Mouse (Mus musculus) neural tube, embryonic 14.5 days (tissue): ENCODE results near the gene Sowahc. TPM values are rescaled to one million over a fixed set of nuclear protein-coding genes. Genes with fewer than 3 reads are reported as not detected.

Experiments used
- ATAC-seq: fragments of 200-750 bp; cut with Nextera tagmentation; 2 replicates; pipeline ENCODE4 v1.8.0; 2017; ENCODE audit warnings: low read depth, mild to moderate bottlenecking, moderate TSS enrichment, moderate library complexity
- H3K27ac ChIP-seq: fragments of 300-500 bp; sonication (generic); 2 replicates; pipeline ENCODE4 v1.5.1; 2014; ENCODE audit warnings: low read depth, mild to moderate bottlenecking, control low read depth, low read length, moderate library complexity, mixed read lengths
- H3K27me3 ChIP-seq: fragments of 300-500 bp; sonication (generic); 2 replicates; pipeline ENCODE4 v1.6.1; 2014; ENCODE audit warnings: low read length; ENCODE audit not compliant: control insufficient read depth, insufficient read depth
- H3K36me3 ChIP-seq: fragments of 300-500 bp; sonication (generic); 2 replicates; pipeline ENCODE4 v1.6.1; 2014; ENCODE audit warnings: low read length, mixed read lengths; ENCODE audit not compliant: control insufficient read depth, insufficient read depth
- H3K4me1 ChIP-seq: fragments of 300-500 bp; sonication (generic); 2 replicates; pipeline ENCODE4 v1.6.1; 2014; ENCODE audit warnings: low read length; ENCODE audit not compliant: control insufficient read depth, insufficient read depth
- H3K4me2 ChIP-seq: fragments of 300-500 bp; sonication (generic); 2 replicates; pipeline ENCODE4 v1.6.1; 2014; ENCODE audit warnings: mild to moderate bottlenecking, low read depth, low read length, control low read depth
- H3K4me3 ChIP-seq: fragments of 300-500 bp; sonication (generic); 2 replicates; pipeline ENCODE4 v1.5.1; 2014; ENCODE audit warnings: low read depth, low read length, control low read depth, mixed read lengths
- H3K9ac ChIP-seq: fragments of 300-500 bp; sonication (generic); replicated peaks from 2 replicates; pipeline ENCODE4 v1.6.1; 2014; ENCODE audit warnings: low read depth, mild to moderate bottlenecking, control low read depth, low read length, mixed read lengths
- H3K9me3 ChIP-seq: fragments of 300-500 bp; sonication (generic); 2 replicates; pipeline ENCODE4 v1.6.1; 2016; ENCODE audit warnings: low read length; ENCODE audit not compliant: control insufficient read depth
- WGBS: fragments of 180-500 bp; shearing (Covaris S2); extraction: QIAGEN DNeasy Blood & Tissue Kit; methylation state at CpG from one replicate; pipeline ENCODE4 v1.1.7; 2014; 5-methylcytosine and 5-hydroxymethylcytosine counted together
- polyA plus RNA-seq: library from polyadenylated mRNA; unstranded; fragments of >200 nt; fragmentation: Nextera tagmentation; extraction: Ambion mirVana; gene quantifications from 2 replicates; pipeline ENCODE4 v1.2.1, GENCODE M21; 2014

Gene Sowahc
- polyA plus RNA-seq, 1 experiment from 2014 or later, result 16.6 TPM

DNA sequence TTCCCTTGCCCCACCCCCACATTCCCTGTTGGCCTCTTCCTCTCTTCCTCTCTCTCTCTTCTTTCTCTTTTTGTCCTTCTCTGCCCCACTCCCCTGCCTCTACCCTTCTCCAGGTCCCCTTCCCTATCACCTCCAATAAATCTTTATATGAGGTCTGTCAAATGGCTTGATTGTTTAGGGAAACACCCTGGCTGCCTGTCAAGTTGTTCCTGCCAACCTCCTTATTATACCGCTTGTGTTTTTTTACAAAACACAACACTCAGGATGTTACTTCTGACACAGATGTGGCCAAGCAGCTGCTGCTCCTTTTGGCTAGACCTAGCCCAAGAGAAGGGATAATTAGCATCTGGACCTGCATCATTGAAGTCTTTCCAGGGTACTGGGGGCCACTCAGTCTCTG, 40.3 kb downstream of the Sowahc start:
- 59% methylated on average over 1 of the region's 1 CpGs for WGBS
- H3K27ac ChIP-seq, result no peak overlapping the region

DNA sequence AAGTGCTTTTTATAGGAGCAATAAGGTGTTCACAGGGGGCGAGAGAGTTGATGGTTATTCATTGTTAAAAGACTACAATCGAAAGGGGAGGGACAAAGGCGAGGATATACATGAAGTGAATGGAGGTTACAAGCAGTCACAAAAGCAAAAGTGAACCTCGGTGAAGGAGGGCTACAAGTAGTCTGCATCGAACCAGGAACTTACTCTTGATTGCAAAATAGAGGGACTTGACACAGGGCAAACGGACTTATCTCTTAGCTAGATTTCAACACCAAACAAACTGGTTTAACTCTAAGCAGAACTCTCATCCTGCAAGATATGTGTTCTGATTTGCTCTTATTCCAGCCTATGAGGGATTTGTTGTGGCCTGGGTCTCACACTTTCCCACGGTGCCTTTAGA, 41.2 kb downstream of the Sowahc start:
- H3K9ac ChIP-seq, result no peak overlapping the region
- no peaks in the 10 kb centered on the region for H3K36me3 ChIP-seq
- no peak for ATAC-seq
- WGBS, result 26% methylated on average over 7 of the region's 7 CpGs
- H3K27ac ChIP-seq, result no peak overlapping the region
- H3K27me3 ChIP-seq, result no peaks in the 10 kb centered on the region
- H3K4me1 ChIP-seq, result no peaks in the 10 kb centered on the region
- H3K9me3 ChIP-seq, result no peaks in the 10 kb centered on the region
- no peak overlapping the region for H3K4me3 ChIP-seq
- no peak overlapping the region for H3K4me2 ChIP-seq

More for the DNA sequence above, 40.3 kb downstream of the Sowahc start:
- no peaks in the 10 kb centered on the region for H3K4me1 ChIP-seq
- no peaks in the 10 kb centered on the region for H3K9me3 ChIP-seq
- no peak overlapping the region for H3K4me3 ChIP-seq
- no peak overlapping the region for H3K9ac ChIP-seq
- H3K27me3 ChIP-seq, result no peaks in the 10 kb centered on the region
- no peak overlapping the region for H3K4me2 ChIP-seq
- no peak for ATAC-seq
- H3K36me3 ChIP-seq, result no peaks in the 10 kb centered on the region

DNA sequence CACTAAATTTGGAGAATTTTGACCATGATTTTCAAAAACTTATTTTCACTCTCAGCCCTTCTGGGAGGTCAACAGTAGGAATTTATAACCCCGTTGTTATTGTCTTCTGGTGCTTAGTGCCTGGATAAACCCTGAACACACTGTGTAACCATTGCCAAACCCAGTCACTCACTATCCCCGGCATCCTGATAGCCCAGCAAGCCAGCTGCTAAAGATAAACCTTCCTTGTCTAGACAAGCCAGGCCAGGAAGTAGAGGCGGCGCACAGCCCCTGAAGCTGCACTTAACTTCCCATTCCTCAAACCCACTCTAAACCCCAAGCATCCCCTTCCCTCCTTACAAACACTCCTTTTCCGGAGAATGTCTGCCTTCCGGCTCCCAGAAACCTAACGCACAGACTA, 43.3 kb downstream of the Sowahc start:
- Histone ChIP-seq H3K9me3 (no peaks in the 10 kb centered on the region), H3K4me2 (no peak overlapping the region), H3K9ac (no peak overlapping the region), H3K4me1 (no peaks in the 10 kb centered on the region), H3K36me3 (no peaks in the 10 kb centered on the region), H3K4me3 (no peak overlapping the region), H3K27me3 (no peaks in the 10 kb centered on the region), H3K27ac (no peak overlapping the region)
- WGBS, result 81% methylated on average over 7 of the region's 7 CpGs
- no peak for ATAC-seq

DNA sequence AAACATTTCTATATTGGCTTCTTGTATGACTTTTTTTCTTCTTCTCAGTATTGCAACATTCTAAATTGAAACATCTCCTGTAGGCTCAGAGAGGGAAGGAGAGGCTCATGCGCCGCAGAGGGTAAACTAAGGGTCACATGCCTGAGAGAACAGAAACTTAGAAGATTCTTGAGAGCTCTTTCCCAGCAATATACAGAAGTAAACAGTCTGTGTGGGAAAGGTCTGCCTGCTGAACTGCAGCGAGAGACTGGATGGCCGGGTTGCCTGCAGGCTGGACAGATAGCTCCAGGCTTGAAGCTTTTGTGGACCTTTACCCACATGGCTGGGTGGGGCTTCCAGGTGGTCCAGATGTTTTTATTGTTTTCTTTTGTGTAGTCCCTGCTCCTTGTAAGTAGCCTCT, 43.9 kb downstream of the Sowahc start:
- no peaks in the 10 kb centered on the region for H3K27me3 ChIP-seq

DNA sequence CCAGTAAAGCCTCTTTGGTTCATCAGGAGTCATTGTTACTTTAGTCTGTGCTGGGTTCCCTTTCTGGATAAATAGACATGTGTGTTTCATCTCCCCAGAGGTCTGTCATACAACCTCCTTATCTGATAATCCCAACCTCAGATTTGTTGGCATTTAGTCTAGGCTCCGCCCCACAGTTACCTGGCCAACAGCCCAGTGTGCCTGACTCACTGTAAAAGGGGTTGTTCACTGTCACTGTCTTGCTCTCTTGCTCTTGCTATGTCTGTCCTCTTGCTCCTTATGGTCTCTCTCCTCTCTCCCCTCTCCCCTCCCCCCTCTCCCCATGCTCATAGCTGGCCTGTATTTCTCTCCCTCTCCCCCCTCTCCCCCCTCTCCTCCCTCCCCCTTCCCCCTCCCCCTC, 44.3 kb downstream of the Sowahc start:
- 78% methylated on average over 1 of the region's 1 CpGs for whole genome bisulfite sequencing
- Histone ChIP-seq H3K27me3 (no peaks in the 10 kb centered on the region), H3K36me3 (no peaks in the 10 kb centered on the region)

More for the DNA sequence above, 43.9 kb downstream of the Sowahc start:
- WGBS, result 70% methylated on average over 4 of the region's 4 CpGs
- Histone ChIP-seq H3K27ac (no peak overlapping the region), H3K9ac (no peak overlapping the region), H3K4me3 (no peak overlapping the region), H3K4me2 (no peak overlapping the region), H3K36me3 (no peaks in the 10 kb centered on the region), H3K9me3 (no peaks in the 10 kb centered on the region), H3K4me1 (no peaks in the 10 kb centered on the region)
- ATAC-seq, result no peak

DNA sequence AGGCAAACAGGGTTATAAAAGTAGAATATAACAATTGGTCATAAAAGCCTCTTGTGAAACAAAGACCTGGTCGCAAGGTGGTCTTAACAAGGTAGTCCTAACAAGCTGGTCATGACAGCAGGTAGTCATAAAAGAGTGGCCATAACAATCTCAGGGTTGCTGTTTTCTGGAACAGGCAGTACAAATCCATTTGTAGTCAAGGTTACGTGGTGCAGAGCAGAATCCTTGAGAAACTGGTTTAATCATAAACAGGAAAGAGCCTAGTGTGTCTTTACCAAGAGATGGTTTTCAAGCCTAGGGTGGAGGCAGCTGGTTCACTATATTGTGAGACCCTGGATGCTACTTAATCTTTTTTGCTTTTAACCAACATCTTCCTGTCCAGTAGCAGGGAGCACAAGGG, 45.5 kb downstream of the Sowahc start:
- H3K27me3 ChIP-seq, result no peaks in the 10 kb centered on the region
- H3K9me3 ChIP-seq, result no peaks in the 10 kb centered on the region
- H3K4me2 ChIP-seq, result no peak overlapping the region
- no peak for ATAC-seq
- WGBS, result 59% methylated on average over 2 of the region's 2 CpGs
- H3K9ac ChIP-seq, result no peak overlapping the region
- H3K4me3 ChIP-seq, result no peak overlapping the region
- H3K27ac ChIP-seq, result no peak overlapping the region
- H3K36me3 ChIP-seq, result no peaks in the 10 kb centered on the region
- no peaks in the 10 kb centered on the region for H3K4me1 ChIP-seq

More for the DNA sequence above, 44.3 kb downstream of the Sowahc start:
- Histone ChIP-seq H3K4me2 (no peak overlapping the region), H3K4me1 (no peaks in the 10 kb centered on the region), H3K9me3 (no peaks in the 10 kb centered on the region), H3K9ac (no peak overlapping the region), H3K4me3 (no peak overlapping the region), H3K27ac (no peak overlapping the region)
- no peak for ATAC-seq

DNA sequence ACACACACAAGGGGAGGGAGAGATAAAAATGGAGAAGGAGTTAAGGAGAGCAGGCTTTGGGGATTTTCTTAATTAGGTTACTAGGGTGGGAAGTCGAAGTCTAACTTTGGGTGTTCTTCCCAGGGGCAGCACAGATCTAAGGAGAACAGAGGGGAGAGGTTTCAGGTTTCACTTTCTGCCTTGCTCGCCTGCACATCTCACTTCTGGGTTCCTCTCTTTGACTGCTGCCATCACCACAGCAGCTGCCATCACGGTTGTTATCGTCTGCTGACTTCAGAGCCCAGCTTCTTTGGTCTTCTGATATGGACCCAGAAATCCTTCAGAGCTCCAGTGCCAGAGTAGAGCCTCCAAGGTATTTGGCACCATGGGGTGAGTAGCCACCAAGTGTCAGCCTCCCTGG, 46.4 kb downstream of the Sowahc start:
- Histone ChIP-seq H3K27me3 (no peaks in the 10 kb centered on the region), H3K9ac (no peak overlapping the region), H3K4me3 (no peak overlapping the region), H3K9me3 (no peaks in the 10 kb centered on the region), H3K4me2 (no peak overlapping the region), H3K4me1 (no peaks in the 10 kb centered on the region), H3K36me3 (no peaks in the 10 kb centered on the region), H3K27ac (no peak overlapping the region)
- ATAC-seq, result no peak
- 68% methylated on average over 4 of the region's 4 CpGs for WGBS

DNA sequence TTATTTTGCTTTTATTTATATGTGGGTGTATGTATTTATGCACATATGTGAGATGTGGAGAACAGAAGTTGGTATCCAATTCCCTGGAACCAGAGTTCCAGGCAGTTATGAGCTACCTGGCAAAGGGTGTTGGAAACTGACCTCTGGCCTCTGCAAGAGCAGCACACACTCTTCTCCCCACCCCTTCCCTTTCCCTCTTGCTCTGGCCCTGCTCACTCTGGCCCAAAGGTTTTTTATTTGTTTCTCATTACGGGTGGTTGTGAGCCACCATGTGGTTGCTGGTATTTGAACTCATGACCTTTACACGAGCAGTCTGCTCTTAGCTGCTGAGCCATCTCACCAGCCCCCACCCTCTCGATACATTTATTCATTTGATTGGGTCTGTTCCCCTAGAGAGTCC, 47.0 kb downstream of the Sowahc start:
- Histone ChIP-seq H3K9ac (no peak overlapping the region), H3K27ac (no peak overlapping the region), H3K4me1 (no peaks in the 10 kb centered on the region), H3K4me3 (no peak overlapping the region), H3K9me3 (no peaks in the 10 kb centered on the region), H3K4me2 (no peak overlapping the region), H3K27me3 (no peaks in the 10 kb centered on the region), H3K36me3 (no peaks in the 10 kb centered on the region)
- 30% methylated on average over 3 of the region's 3 CpGs for WGBS
- no peak for ATAC-seq

DNA sequence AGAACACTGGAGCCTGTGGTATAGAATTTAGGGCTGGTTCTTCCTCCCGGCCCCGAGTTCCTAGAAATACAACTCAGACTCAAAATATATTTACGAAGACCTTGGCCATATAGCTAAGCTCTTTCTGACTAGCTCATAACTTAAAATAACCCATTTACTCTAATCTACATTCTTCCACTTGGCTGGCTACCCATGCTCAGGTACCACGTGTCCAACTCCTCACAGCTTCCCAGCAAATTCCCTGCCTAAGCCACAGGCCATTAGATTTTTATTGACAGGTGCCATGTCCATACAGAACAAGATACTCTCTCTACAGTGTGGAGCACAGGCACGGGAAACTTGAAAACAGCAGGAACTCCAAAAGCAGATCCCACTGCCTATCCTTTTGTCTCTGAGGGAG, 54.0 kb downstream of the Sowahc start:
- no peaks in the 10 kb centered on the region for H3K36me3 ChIP-seq
- WGBS, result 90% methylated on average over 5 of the region's 5 CpGs
- H3K4me1 ChIP-seq, result no peaks in the 10 kb centered on the region
- H3K9ac ChIP-seq, result no peak overlapping the region
- H3K4me2 ChIP-seq, result no peak overlapping the region
- no peaks in the 10 kb centered on the region for H3K27me3 ChIP-seq
- no peak overlapping the region for H3K27ac ChIP-seq
- H3K4me3 ChIP-seq, result no peak overlapping the region
- no peaks in the 10 kb centered on the region for H3K9me3 ChIP-seq
- ATAC-seq, result no peak
